1 mouse cellular context compared by ENCODE assay signal in the genomic region with DNA sequence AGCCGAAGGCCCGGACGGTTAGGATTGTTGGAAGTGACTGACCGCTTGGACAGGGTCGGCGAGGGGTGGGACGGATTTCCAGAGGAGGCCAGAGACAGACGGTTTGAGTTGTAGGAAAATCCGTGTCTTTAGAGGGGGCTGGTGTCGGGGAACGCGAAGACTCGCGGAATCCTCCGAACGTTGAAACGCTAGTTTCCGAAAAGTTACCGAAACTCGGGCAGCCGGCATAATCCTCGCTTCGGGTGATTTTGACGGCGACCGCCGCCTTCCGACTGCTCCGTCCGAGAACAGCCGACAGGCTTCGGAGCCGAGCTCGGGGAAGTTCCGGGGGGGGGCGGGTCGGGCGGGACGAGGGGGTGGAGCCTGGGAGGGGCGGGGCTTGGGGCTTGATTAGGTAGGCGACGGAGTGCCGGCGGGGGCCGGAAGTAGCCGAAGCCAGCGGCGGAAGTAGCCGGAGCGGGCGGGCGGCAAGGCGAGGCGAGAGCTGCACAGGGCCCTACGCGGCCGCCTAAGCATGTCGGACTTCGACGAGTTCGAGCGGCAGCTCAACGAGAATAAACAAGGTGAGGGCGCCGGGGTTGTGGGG.
TF ChIP-seq lines count a peak whose summit lies in the region.

A gene (plus strand): TSS at position 370 of the 586 bp plus-strand sequence.

TF ChIP-seq in MEL, 35 proteins besides CTCF, POLR2A, EP300 and RAD21 (continued from another document):
- no peak for TF ChIP-seq TAL1 (IDR thresholded peaks at IDR 0.05; ENCODE audit: low read length)
